Mouse (Mus musculus): Measurements from ENCODE around the gene Dnajc2. TPM values are rescaled to one million over a fixed set of nuclear protein-coding genes. Genes with fewer than 3 reads are reported as not detected.

Dnajc2 gene
- 10 to 100 TPM; 28.0 to 34.1 TPM for total RNA-seq (2021)
- long read RNA-seq, experiment 1, transcript Dnajc2-201 (17 exons, 2,133 nt) = major isoform, 18 of 23 reads
- long read RNA-seq, experiment 1, partial matches to known transcripts = 2 of 23 reads
- long read RNA-seq, experiment 1, other reads (novel, unspliced or antisense) = 1 of 23 reads
- long read RNA-seq, experiment 2, transcript Dnajc2-201 (17 exons, 2,133 nt) = major isoform, 22 of 28 reads
- long read RNA-seq, experiment 2, partial matches to known transcripts = 3 of 28 reads
- long read RNA-seq, experiment 2, other reads (novel, unspliced or antisense) = 1 of 28 reads

DNA sequence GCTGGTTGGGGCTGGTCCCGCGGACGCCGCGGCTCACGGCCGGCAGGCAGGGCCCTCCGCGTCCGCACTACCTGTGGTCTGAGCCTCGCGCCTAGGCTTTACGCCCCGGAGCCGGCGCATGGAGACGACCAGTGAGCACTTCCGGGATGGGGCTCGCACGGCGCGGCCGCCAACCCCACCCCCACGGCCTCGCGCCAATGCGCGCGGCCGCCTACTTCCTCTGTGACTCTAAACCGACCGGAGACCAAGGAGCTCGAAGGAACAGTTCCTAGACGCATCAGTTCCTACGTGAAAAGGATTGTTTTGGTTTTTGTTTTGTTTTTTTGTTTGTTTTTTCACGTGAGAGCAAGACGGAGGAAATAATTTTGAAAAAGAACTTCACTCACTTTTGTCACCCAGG, at the start of gene Dnajc2, which contains the start of gene Psmc2:
Dnajc2 (minus strand) TSS at position 199 of the 400 bp plus-strand sequence.
Psmc2 (plus strand) TSS at position 231 of the 400 bp plus-strand sequence.
- Histone ChIP-seq H3K4me3 (peak within 1 kb of the TSS; percentile 97), H3K27ac (peak within 1 kb of the TSS; percentile 94)
- DNase-seq (ENCODE audit: low spot score in 2 of 2) = peak; percentile 90
- TF ChIP-seq CTCF (conservative IDR thresholded peaks at IDR 0.05) = no peak

DNA sequence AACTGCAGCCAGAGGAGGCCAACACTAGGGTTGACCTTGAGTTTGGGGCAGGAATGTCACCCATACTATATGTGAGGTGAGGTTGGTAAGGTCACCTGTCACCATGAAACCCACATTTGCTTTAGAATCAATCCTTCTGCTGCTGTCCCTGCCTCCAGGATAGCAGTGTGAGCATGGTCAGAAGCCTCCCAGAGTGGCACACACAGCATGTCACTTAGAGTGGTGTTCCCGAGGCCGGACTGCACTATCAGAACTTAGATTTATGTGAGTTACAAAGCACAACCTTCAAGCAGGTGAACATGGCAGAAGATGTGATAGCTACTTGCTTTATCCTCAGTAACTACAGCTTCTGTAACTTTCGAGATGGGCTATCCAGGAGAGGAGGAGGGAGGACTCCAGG, 46.7 kb upstream of the Dnajc2 start:
- no peak for DNase-seq (ENCODE audit: low spot score in 2 of 2)
- no peak for TF ChIP-seq CTCF (conservative IDR thresholded peaks at IDR 0.05)
- Histone ChIP-seq H3K4me3 (no peak overlapping the region), H3K27ac (no peak overlapping the region)

DNA sequence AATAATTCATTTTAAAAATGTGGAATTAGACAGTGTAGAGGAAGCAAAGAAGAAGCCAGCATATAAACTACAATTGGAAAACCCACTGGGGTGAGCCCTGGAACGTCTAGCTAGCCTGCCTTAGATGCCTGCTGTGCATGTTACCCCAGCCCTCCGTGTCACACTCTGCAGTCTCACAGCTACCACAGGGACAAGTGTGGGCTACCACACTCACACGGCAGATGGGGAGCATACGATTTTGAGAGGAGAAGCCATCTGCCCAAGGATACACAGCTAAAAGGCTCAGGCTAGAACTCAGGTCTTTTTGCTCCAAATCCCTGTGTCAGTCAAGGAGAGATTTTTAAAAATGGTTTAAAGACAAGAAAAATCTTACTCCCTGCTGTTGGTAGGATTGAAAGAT, 43.8 kb upstream of the Dnajc2 start:
- TF ChIP-seq CTCF (conservative IDR thresholded peaks at IDR 0.05) = no peak
- DNase-seq (ENCODE audit: low spot score in 2 of 2) = peak; percentile 65 to 72
- H3K27ac ChIP-seq = no peak overlapping the region

DNA sequence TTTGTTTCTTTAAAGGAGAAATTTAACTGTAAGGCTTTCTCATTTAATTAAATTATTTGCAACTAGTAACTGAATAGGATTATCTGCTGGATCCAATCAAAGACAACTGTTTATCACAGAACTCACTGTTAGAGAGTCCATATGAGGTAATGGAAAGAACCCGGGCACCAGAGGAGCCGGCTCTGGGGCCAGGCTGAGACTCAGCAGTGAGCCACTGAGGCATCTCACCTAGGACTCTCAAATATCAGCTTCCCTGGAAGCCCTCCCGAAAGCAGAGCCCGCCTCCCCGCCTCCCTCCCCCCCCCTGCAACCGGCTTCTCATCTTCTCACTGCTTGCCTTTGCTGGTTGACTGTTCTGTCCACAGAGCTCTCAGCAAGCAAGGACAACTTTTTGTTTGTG, 42.6 kb upstream of the Dnajc2 start:
- Histone ChIP-seq H3K27ac (no peak overlapping the region), H3K4me3 (no peak overlapping the region)
- no peak for TF ChIP-seq CTCF (conservative IDR thresholded peaks at IDR 0.05)
- DNase-seq (ENCODE audit: low spot score in 2 of 2) = no peak

More for the DNA sequence above, 43.8 kb upstream of the Dnajc2 start:
- no peak overlapping the region for H3K4me3 ChIP-seq

DNA sequence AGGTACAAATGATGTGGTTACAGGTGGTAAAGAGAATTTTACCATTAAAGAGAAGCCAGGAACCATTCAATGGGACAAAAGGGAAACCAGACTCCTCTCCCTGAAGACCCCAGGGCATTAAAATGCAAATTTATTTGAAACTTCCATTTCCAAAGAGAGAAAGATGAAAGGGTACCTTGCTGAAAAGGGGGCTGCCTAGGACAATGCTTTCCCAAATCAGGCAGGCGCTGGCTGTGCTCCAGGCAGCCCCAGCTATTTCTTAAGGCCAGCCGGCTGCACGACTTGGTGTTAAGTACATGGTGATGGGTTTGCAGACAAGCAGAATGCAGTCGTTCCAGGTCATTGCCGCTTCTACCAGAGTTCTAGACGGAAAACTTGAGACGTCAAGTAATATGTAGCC, 41.3 kb upstream of the Dnajc2 start:
- H3K4me3 ChIP-seq = no peak overlapping the region
- DNase-seq (ENCODE audit: low spot score in 2 of 2) = no peak
- H3K27ac ChIP-seq = no peak overlapping the region
- TF ChIP-seq CTCF (conservative IDR thresholded peaks at IDR 0.05) = no peak

DNA sequence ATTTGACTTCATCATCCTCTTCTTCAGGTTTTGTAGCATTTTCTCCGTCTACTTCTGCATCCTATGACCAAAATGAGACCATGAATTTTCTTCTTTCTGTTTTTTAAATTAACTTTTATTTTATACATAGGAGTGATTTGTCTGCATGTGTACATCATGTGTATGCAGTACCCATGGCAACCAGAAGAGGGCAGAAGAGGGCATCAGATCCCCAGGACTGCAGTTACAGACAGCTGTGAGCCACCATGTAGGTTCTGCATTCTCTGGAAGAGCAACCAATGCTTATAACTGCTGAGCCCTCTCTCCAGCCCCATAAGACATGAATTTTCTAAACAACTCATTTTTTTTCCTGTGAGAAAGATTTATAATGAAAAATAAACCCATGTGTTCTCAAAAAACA, 28.9 kb upstream of the Dnajc2 start:
- DNase-seq (ENCODE audit: low spot score in 2 of 2) = peak in 1 of 2 experiments; percentile 45
- Histone ChIP-seq H3K4me3 (no peak overlapping the region), H3K27ac (no peak overlapping the region)
- TF ChIP-seq CTCF (conservative IDR thresholded peaks at IDR 0.05) = peak; percentile 79

DNA sequence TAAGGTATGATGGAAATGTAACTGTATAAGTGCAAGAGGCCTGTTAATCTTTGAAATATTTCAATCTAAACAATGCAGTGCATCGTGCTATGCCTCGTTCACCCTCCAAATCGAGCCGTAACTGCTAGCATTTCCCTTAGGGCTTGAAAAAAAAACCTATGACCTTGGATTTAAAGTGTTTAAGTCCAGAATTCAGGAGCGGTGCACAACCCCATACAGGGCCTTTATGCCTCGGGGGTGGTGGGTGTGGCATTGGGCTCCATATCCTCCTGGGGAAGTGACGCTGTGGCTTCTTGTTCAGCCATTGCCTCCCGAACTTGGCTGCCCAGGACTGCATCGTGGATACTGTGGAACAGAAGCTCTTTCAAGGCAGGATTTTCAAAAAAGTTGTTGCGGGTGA, 25.9 kb upstream of the Dnajc2 start:
- no peak for TF ChIP-seq CTCF (conservative IDR thresholded peaks at IDR 0.05)
- H3K4me3 ChIP-seq = no peak overlapping the region
- no peak overlapping the region for H3K27ac ChIP-seq
- DNase-seq (ENCODE audit: low spot score in 2 of 2) = no peak

DNA sequence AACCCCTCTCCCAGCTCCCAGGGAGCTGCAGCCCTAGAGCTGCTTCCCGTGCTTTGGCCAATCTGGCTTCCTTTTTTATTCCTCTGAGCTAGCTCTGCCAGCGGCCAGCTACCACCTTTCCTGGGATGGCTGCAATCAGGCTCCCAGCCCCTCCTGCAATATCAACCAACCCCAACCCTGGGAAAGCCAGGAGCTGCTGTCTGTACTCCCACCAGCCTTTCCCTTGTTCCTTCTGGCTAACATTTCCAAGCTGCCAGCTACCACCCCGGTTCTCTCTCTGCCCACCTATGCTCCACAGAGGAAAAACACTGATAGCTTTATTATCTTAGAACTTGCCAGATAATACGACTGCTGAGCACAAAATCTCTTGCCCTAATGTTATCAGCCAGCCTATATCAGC, 19.8 kb upstream of the Dnajc2 start:
- TF ChIP-seq CTCF (conservative IDR thresholded peaks at IDR 0.05) = no peak
- Histone ChIP-seq H3K4me3 (no peak overlapping the region), H3K27ac (peak overlapping the region; percentile 48; the same call in 1 of the 2 replicates)
- DNase-seq (ENCODE audit: low spot score in 2 of 2) = no peak

DNA sequence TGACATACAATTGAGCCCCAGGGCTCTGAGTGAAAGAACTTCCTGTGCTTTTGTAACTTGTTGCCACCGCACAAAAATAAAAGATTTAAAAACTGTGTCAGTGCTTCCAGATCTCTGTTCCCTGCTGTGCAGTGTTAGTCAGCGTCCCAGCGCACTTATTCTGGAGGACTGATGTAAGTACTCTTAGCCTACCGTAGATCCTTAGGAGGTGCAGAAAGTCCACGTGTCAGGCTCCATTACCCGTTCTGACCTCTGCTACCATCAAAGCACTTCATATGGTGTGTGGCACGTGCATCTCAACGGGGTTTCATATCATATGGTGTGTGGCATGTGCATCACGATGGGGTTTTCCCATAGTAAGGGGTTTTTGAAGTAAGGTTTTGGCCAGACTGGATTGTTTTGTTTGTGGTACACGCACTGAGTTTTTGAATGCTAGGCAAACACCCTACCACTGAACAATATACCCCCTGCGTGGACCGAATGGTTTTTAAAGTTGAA, 18.7 kb upstream of the Dnajc2 start:
- H3K4me3 ChIP-seq = no peak overlapping the region
- H3K27ac ChIP-seq = no peak overlapping the region
- no peak for DNase-seq (ENCODE audit: low spot score in 2 of 2)
- no peak for TF ChIP-seq CTCF (conservative IDR thresholded peaks at IDR 0.05)

DNA sequence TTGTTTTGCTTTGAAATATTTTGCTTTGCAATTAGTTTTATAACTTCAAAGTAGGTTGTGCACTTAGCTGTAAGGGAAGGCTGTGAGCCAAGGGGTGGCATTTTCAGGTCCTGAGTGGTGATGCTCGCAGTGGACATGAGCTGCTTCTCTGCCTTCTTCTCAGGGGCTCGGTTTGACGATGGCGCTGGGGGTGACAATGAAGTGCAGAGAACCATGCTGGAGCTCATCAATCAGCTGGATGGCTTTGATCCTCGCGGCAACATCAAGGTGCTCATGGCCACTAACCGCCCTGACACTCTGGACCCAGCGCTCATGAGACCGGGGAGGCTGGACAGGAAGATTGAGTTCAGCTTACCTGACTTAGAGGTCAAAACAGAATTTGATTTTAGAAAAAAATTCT, 17.9 kb upstream of the Dnajc2 start:
- DNase-seq (ENCODE audit: low spot score in 2 of 2) = no peak
- TF ChIP-seq CTCF (conservative IDR thresholded peaks at IDR 0.05) = no peak
- no peak overlapping the region for H3K4me3 ChIP-seq
- H3K27ac ChIP-seq = no peak overlapping the region

DNA sequence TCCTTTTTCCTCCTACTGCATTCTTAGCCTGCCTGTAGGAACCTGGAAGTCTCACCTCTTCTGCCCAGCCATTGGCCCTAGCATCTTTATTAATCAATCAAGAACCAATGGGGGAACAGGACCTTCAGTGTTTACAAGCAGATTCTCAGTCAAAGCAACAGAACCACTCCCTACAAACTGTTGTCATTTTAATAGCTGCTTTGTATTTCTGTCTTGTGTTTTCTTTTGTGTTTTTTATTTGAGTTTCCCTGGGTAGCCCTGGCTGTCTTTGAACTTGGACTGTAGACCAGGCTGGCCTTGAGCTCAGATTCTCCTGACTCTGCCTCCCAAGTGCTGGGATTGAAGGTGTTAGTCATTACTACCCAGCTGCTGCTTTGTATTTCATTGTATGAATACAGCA, 7.1 kb upstream of the Dnajc2 start:
- DNase-seq (ENCODE audit: low spot score in 2 of 2) = no peak
- Histone ChIP-seq H3K4me3 (no peak overlapping the region), H3K27ac (no peak overlapping the region)
- TF ChIP-seq CTCF (conservative IDR thresholded peaks at IDR 0.05) = no peak

DNA sequence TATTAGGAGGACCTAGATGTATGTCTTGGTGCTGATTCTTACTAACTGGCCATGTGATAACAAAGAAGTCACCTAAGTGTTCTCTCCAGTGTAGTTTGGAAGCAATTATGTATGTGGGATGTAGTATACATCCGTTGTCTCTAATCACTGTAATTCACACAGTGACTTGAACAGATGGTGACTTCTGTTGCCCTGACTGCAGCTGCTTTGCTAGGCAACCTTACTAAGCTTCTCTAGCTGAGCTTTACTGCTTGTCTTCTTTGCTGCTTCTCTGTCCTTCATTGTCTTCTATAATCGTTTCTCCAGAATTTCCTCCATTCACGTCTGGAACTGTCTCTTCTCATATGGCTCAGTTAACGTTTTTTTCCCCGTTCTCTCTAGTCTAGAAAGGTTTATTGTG, 4.0 kb upstream of the Dnajc2 start:
- peak overlapping the region; percentile 88; the same call in 1 of the 2 replicates for H3K4me3 ChIP-seq
- no peak for TF ChIP-seq CTCF (conservative IDR thresholded peaks at IDR 0.05)
- DNase-seq (ENCODE audit: low spot score in 2 of 2) = peak; percentile 32 to 34
- H3K27ac ChIP-seq = peak overlapping the region; percentile 94

DNA sequence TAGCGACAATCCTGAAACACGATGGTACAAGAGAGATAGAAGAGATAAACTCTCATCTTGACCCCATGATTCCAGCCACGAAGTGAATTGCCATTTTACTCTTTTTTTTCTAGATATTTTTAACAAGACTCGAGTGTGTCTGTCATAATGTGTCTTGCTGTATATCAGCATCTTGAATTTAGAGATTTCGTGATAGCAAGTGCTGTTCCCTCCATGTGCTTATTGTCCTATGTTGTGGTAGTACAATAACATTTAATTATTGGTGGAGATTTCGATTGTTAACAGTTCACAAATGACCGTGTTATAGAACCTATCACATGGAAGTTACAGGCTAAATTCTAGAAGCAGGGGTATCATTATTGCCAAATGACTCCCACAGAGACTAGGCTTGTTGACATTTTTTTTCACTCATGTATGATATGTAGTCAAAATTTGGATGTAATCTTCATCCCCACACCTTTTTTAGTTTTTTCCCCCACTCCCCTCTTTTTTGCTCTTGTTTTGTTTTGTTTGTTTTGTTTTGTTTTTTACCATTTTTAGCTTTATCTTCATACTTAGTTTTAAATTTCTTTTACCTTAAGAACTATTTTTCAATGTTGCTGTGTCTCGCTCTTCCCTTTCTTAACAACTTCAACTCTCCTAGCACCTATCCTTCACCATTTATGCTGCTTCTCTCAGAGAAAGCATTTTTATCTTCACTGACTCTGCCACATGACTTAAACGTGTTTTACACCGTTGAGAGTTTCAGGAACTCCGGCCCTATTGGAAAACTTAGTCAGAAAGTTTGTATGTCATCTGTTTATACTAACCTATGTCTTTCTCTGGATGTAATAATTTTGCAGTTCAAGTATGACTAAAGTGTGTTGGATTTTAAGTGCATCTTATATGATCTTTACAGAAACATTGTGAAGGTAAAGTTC, 2.4 kb upstream of the Dnajc2 start:
- no peak for TF ChIP-seq CTCF (conservative IDR thresholded peaks at IDR 0.05)
- no peak for DNase-seq (ENCODE audit: low spot score in 2 of 2)
- peak overlapping the region; percentile 94 for H3K27ac ChIP-seq
- H3K4me3 ChIP-seq = peak overlapping the region; percentile 88

Data from layer of hippocampus, adult 2 months (tissue).